Mouse (Mus musculus): ENCODE results near the gene Tmem179b. TPM values are rescaled to one million over a fixed set of nuclear protein-coding genes. Genes with fewer than 3 reads are reported as not detected.

The Tmem179b gene
- polyA plus RNA-seq, 1 experiment, result 16.9 TPM

- DNase-seq (ENCODE audit: extremely low spot score in 1 of 2, low spot score in 1 of 2), result peak; percentile 95 to 96
Measured at GRCm38 (mm10) chr19:8786008-8786781, 11.9 kb upstream of the Tmem179b start, which contains the start of gene Taf6l. Gene Taf6l (minus strand): TSS chr19:8786417.

DNA sequence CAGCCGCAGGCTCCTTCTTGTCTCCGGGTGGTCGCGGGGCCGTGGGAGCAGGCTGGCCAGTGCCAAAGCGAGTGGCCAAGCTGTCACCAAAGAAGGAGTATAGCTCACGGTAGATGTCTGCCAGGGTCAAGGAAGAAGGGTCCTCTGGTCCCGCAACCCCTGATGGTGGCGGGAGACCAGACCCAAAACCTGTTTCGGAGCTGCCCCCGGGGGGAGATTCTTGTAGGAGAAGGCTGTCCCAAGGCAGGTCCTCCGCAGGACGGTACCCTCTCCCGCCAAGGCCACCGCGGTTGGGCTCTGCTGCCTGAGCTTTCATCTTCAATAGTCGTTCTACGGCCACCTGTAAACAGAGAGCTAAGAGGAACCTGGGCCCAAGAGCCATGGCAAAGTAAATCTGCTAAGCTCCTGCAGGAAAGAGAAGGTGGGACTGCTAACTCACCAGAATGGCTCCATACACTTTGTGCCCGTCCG is 719 bp upstream of the Tmem179b start:
- DNase-seq (ENCODE audit: extremely low spot score in 1 of 2, low spot score in 1 of 2), result no peak

DNA sequence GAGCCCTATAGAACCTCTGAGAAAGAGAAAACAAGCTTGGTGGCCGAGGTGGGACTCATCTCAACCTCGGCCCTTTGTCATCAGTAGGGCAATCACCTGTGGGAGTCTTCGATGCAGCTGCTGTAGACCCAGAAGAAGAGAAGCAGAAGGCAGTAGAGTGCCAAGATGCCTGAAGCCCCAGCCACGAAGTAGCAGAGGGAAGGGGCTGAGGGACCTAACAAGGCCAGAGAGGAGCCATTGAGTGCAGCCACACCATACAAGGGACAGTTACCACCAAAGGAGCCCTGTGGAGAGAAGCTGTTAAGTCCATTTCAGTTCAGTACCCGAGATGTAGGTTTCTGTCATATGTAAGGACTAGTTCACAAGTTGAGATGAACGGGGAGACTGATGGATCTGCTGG is 858 bp downstream of the Tmem179b start:
- no peak for DNase-seq (ENCODE audit: extremely low spot score in 1 of 2, low spot score in 1 of 2)

DNA sequence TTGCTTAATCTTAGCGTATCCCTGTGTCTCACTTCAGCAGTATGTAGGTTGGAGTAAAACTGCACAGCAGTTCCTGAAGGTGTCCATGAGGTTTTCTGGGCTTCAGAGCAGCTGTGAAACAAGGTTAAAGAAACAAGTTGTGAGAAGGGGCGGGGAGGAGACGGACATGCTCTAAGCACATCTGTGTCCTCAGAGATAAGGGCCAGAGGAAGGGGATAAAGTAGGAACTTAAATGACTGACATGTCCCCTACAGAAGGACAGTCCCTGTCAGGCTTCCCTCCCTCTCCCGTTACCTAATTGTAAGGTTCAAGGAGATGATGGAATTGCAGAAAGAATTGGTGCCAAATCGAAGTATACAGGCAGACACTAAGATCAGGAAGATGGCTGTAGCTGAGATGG is 1.3 kb downstream of the Tmem179b start:
- DNase-seq (ENCODE audit: extremely low spot score in 1 of 2, low spot score in 1 of 2), result no peak

- peak; percentile 44 to 86 for DNase-seq (ENCODE audit: extremely low spot score in 1 of 2, low spot score in 1 of 2)
Measured at GRCm38 (mm10) chr19:8770567-8771270, 3.5 kb downstream of the Tmem179b start, which contains the start of gene Tmem223. Gene Tmem223 (plus strand): TSS chr19:8770996.

DNA sequence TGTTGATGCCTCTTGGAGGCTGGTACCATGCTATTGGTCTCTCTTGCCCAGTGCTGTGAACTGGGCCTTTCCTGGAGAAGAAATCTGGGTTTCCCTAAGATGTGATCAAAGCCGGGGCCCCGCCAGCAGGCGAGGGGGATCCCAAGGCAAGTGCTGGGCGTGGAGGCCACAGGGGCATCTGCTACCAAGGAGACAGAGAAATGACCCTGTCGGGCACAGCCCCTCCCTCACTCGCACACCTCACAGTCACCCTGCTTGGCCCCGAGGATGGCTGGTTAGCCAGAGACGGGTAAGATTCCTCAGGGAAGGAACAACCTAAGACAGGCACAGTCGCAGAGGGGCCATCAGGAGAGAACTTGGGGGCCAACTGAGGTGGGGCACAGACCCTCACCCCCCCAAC is 8.7 kb downstream of the Tmem179b start:
- DNase-seq (ENCODE audit: extremely low spot score in 1 of 2, low spot score in 1 of 2), result no peak

DNA sequence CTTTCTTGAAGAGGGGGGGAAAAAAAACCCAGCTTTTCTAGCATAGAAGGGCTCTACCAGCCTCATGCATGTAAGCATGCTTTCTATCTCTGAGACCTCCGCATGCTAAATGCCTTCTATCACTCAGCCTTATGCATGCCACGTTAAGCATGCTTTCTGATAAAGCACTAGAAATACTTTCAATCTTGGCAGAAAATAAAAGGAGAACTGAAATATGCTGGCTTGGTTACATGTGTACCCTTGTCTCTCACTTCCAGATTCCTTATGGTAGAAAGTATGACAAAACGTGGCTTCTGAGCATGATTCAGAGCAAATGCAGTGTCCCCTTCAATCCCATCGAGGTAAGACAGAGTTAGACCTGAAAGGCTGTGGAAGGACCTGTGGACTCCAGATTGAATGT is 11.0 kb downstream of the Tmem179b start:
- no peak for DNase-seq (ENCODE audit: extremely low spot score in 1 of 2, low spot score in 1 of 2)

GRCm38 (mm10) chr19:8760757-8761156 is 13.5 kb downstream of the Tmem179b start:
- no peak for DNase-seq (ENCODE audit: extremely low spot score in 1 of 2, low spot score in 1 of 2)

DNA sequence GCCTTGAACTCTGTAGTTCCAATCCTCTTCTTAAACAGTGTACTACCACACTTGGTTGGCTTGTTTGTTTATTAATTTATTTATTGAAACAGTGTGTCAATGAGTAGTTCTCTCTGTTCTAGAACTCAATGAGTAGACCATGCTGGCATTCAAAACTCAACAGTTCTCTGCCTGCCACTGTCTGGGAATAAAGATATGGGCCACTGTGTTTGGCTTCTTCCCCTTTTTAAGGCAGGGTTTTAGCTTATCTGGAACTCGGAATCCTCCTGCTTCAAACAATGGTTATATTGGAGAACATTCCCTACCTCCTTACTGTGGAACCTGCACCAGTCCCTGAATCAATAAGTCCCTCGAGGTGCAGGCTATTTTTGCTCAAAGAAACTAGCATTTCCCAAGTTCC is 15.4 kb downstream of the Tmem179b start:
- no peak for DNase-seq (ENCODE audit: extremely low spot score in 1 of 2, low spot score in 1 of 2)

DNA sequence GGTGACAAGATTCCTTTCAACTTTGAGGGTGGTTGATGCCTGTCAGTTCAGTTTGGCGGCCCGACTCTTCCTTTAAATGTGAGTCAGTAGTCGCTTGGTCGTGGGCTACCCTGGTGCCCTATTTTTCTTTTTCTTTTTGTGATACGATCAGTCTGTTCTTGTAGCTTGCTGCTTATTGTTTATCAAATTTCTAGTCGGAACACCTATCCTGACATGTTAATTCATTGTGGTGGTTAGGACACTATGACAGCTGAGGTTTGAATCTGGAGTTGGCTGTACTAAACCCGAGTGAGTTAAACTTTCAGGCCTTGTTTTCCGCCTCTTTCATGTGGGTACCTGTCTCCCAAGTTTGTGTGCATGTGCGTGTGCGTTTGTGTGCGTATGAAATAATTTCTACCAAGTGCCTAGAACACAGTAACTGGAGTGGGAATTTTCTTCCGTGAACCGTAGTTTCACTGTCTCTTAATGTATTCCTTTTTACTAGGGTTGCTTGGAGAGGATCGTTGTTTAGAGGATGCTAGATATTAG is 16.7 kb downstream of the Tmem179b start:
- DNase-seq (ENCODE audit: extremely low spot score in 1 of 2, low spot score in 1 of 2), result no peak

DNA sequence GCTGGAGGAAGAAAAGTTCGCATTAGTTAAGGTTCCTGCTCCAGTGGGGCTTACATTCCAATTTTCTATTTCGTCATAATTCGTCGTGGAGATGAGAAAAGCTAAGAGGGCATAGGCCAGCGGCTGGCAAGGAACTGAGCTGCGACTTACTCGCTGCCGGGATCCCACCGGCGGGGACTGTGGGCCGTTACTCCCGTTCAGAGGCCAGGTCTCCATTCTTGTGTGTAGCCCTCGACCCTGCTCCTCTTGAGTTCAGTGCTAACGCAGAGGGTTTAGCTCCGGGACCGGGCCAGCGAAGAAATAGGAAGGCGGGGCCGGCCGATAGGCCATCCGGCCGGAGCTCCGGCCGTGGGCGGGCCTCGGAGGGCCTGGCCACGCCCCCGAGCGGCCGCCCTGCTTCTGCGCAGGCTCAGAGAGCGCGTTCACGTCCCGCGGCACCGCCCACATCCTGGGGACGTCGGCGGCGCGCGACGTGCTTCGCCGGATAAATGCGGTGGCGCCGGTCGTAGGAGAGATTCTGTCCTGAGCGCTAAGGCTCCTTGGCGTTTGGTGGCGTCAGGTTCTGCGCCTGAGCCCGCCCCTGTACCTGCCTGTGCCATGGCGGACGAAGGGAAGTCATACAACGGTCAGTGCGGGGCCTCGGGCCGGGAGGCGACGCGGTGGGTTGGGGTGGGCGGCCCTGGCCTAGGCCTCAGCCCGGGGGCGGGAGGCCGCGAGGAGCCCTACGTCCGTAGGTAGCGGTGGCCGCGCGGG is 17.5 kb downstream of the Tmem179b start, which contains the start of gene Nxf1:
Gene Nxf1, plus strand, starts transcription at position 439 of the 753 bp plus-strand sequence.
- DNase-seq (ENCODE audit: extremely low spot score in 1 of 2, low spot score in 1 of 2), result peak; percentile 68 to 95

DNA sequence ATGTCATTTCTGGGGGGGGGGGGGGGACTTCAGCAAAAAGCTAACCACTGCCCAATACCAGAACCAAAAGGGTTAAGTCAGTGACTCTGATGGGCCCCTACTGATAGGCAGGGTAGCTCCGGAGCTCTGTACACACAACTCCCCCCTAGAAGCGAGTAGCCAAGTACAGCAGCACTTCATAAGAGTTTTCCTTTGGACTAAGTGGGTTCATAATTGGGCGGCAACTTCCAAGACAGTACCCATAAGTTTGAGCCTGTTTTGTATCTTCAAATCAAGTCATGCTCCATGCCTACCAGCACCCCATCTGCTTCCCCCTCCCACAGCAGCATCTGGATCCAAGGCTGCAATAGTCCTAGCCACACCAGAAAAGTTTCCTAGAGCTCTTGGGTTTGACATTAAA is 18.6 kb downstream of the Tmem179b start:
- no peak for DNase-seq (ENCODE audit: extremely low spot score in 1 of 2, low spot score in 1 of 2)

DNA sequence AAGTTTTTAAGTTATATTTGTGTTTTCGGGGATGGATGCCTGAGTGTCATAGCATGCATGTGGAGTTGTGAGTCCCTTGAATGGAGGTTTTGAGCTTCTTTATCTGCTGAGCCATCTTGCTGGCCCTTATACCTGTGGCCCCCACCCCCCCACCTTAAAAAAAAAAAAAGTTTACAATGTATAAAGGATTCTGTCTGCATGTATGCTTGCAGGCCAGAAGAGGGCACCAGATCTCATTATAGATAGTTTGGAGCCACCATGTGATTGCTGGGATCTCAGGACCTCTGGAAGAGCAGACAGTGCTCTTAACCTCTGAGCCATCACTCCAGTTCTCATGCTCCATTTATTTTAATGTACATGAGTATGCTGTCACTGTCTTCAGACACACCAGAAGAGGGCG is 26.9 kb downstream of the Tmem179b start:
- no peak for DNase-seq (ENCODE audit: extremely low spot score in 1 of 2, low spot score in 1 of 2)

DNA sequence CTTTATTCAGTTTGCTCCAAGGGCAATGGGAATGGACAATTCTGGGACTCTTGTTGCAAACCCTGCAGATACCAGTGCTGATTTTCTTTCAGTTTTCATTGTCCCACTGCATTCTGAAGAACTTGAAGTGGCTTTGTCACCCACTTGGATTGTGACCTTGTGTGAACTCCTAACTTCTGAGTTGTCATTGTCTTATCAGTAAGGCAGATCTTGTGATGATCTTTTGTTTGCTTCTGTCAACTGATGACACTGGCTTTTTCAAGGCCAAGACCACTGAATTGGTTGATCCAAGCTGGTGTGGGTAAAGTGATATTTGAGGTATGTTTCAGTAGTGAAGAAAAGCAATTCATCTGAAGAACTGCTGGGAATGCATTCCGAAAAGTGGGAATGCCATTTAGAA is 28.9 kb downstream of the Tmem179b start:
- no peak for DNase-seq (ENCODE audit: extremely low spot score in 1 of 2, low spot score in 1 of 2)

GRCm38 (mm10) chr19:8742176-8742575 is 32.1 kb downstream of the Tmem179b start:
- no peak for DNase-seq (ENCODE audit: extremely low spot score in 1 of 2, low spot score in 1 of 2)

- DNase-seq (ENCODE audit: extremely low spot score in 1 of 2, low spot score in 1 of 2), result peak; percentile 94 to 97
Measured at GRCm38 (mm10) chr19:8741243-8741869, 32.9 kb downstream of the Tmem179b start, which contains the start of gene Stx5a. Gene Stx5a (plus strand): TSS chr19:8741413.

GRCm38 (mm10) chr19:8740603-8741002 is 33.7 kb downstream of the Tmem179b start, which contains the start of gene 1700092M07Rik:
Gene 1700092M07Rik (plus strand): TSS chr19:8740718.
- DNase-seq (ENCODE audit: extremely low spot score in 1 of 2, low spot score in 1 of 2), result no peak

DNA sequence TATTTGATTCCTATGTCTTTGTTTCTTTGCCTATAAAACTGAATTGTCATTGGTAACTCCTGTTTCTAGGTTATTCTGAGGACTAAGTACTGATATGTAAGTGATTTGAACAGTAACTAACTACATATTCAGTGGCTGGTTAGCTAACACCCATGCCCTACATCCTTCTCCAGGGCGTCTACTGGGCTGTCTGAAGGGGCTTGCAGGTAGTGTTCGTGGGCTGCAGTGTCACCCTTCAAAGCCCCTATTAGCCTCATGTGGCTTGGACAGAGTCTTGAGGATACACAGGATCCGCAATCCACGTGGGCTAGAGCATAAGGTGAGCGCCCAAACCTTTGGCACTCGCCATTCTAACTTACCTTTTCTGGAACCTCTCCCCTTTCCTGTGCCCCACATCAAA is 34.6 kb downstream of the Tmem179b start:
- DNase-seq (ENCODE audit: extremely low spot score in 1 of 2, low spot score in 1 of 2), result no peak

DNA sequence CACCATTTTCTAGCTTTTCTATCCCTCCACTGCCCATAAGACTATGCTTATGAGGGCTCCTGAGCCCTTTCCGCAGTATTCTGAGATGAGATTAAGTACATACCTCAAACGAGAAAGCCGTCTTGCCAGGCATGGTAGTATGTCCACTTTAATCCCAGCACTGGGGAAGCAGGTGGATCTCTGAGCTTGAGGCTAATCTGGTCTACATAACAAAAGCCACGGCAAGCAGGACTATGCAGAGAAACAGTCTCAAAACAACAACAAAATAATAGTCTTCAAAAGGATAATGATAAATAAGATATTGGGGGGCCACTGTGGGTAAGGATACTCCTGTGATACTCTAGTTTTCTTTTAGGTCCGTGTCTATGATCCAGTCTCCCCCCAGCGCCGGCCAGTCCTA is 35.4 kb downstream of the Tmem179b start:
- DNase-seq (ENCODE audit: extremely low spot score in 1 of 2, low spot score in 1 of 2), result no peak

DNA sequence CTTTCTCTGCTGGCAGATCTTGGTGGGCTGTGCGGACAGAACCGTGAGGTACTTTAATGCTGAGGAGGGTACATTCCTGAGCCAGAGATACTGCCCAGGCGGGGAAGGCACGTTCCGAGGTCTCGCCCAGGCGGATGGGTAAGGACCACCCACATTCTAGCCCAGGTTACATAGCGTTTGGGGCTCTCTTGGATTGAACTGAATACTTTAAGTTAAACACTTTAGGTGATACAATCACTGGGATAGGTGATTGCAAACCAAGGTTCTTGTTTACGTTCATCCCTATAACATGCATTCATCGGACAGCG is 38.2 kb downstream of the Tmem179b start:
- DNase-seq (ENCODE audit: extremely low spot score in 1 of 2, low spot score in 1 of 2), result no peak

All from frontal cortex, adult 2 months (tissue).